Mouse (Mus musculus) testis, postnatal 10 days (tissue): ENCODE data around the gene Lactbl1.

Experiments
- DNase-seq: peaks from one replicate; pipeline ENCODE4 v3.0.0; 2021; ENCODE audit warnings: low spot score

Gene Lactbl1

DNA sequence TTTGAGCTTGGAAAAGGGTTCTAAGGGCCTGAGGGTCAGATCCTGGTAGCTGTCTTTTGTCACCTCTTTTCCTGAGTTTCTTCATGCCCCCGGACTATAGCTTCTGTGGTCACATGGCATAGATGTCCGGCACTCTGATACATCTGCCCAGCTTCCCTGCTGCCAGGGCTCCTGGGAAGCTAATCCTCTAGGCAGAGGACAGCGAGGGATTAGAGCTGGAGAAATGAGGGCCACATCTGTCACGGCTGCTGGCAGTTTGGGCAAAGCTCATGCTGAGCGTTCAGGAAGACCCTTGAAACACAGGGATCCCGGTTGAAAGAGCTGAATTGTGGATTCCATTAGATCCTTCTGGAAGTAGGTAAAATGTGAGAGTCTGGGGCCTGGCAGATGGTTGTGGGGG is at the start of gene Lactbl1:
Gene Lactbl1 (plus strand): TSS at position 234 of the 400 bp plus-strand sequence.
- DNase-seq: no peak

DNA sequence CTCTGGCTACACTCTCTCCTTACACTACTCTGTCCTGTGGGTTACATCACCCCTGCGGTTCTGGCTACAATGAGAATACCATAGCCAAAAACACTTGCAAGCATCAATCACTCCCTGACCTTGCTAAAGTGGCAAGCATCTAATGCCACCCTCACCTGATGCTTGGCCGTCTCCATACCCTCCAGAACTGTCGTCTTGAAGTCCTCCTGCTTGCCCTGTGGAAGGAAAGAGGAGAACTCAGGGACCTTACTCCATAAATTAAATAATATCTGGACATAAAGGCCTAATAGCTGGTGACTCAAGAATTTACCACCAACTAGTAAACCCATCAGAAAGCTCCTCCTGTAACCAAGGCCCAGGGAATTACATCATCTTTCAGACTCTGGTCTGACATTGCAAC is 40.5 kb upstream of the Lactbl1 start:
- no peak for DNase-seq

DNA sequence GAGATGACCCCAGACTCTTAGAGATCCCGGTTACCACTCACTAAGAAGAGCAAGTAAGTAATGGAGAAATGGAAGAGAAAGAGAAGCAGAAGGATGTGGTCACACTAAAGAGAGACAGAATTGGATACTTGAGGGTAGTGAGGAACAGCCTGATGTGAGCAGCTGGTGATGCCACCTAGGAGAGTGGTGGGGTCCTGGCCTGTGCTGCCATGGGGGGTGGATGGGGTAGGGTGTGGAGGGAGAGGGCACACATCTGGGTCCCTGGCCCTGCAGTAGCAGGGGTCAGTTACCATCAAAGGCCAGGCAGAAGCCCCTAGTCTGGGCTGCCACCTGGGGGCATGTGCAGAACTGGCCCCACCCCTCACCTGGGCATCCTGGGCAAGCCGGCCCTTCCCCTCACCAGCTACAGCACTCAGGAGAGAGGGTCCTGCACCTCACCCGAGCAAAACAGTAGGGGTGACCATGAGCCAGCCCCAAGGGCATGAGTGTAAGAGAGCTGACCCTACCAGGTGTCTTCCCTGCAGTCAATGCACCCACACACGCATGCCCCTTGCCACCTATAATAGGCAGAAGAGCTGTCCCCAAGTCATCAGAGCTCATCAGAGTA is 35.1 kb upstream of the Lactbl1 start:
- no peak for DNase-seq

DNA sequence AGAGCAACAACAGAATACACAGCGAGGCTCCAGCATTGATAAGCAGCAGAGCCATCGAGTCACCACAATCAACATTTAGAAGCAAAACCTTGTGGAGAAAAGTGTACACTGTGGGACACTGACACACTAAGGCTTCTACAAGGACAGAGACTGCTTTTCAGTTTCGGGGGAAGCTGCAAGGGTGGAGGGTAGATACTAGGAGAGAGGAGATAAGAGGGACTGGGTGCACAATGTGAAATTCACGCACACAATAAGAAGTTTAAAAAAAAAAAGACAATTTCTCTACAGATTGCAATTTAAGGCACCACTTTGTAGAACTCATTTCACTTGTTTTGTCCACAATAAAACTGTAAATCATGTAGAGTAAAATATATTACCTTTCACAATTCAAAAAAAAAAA is 34.4 kb upstream of the Lactbl1 start:
- no peak for DNase-seq

DNA sequence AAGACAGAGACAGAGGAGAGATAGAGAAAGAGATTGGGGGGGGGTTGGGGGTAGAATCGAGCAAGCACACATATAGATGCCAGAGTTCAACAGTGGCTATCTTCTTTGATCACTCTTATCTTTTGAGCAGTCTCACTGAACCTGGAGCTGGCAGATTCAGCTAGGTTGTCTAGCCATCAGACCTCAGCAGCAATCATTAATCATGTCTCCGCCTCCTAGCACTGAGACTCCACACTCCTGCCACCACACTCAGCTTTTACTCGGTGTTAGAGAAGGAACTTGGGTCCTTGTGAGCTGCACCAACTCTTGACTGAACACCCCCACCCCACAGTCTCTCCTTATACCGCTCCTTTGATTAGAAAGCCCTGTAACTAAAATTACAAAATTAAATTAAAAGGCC is 30.3 kb upstream of the Lactbl1 start:
- DNase-seq: no peak

DNA sequence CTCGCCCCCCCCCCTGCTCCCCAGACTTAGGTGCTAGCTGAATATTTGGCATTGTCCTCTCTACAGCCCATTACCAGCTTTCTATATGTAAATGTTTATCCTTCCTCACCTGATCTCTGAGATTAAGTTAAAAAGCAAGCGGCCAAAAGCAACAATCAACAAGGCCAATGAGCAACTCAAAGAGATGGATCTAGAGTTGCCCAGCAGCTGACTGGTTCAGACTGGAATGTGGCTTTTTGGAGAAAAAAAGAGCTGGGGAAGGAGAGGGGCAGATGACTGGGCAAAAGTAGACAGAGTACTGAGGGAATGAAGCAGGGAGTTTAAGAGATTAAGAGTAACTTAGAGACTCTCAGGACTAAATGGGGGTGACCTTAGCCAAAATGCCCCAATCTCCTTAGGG is 28.4 kb upstream of the Lactbl1 start:
- no peak for DNase-seq

DNA sequence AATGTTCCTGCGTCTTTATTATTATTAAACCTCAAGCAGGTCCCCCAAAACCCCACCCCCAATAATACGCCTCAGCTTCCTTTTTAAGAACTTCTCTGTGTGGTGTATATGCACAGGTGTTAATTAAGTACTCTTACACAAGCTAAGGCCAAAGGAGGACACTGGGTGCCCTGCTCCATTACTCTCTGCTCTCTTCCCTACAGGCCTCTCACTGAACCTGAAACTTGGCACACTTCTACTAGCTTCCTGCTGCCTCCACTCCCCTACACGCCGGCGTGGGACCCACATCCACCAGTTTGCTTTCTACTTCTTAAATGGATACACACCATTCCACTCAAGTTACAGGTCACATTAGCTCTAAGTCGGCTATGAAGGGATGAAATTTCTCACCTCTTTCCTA is 27.2 kb upstream of the Lactbl1 start:
- no peak for DNase-seq

DNA sequence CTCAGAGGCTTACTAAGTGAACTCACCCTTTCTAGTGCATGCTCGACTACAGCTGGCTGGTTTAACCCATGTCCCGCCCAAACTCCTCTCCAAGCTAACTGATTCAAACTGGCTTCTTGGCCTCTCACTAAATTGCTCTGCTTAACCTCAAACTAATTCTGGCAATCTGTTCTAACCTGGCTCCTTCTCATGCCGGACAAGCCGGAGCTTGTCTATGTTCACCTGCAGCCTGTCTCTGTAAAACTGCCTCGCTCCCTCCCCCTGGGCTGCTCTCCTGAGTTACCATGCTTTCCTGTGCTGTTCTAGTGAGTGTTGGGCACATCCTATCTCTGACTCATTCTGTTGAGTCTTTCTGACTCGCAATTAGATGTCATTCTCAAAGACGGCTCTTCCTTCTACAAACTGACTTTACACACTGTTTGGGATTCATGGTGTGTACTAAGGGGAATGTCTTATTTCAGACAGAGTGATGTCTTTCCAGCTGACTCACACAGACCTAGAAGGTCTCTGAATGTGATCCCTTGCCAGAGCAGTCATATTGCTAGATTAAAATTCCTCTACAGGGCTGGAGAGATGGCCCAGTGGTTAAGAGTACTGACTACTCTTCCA is 24.0 kb upstream of the Lactbl1 start:
- no peak for DNase-seq

DNA sequence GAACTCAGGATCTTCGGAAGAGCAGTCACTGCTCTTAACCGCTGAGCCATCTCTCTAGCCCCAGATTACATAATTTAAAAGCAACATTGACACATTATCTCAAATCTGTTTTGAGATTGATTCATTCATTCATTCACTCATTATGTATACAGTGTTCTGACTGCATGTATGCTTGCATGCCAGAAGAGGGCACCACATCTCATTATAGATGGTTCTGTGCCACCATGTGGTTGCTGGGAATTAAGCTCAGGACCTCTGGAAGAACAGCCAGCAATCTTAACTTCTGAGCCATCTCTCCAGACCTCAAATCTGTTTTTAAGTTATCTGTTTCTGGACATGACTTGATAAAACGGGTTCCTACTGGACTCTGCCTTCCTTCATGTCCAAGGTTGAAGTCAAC is 22.6 kb upstream of the Lactbl1 start:
- no peak for DNase-seq

DNA sequence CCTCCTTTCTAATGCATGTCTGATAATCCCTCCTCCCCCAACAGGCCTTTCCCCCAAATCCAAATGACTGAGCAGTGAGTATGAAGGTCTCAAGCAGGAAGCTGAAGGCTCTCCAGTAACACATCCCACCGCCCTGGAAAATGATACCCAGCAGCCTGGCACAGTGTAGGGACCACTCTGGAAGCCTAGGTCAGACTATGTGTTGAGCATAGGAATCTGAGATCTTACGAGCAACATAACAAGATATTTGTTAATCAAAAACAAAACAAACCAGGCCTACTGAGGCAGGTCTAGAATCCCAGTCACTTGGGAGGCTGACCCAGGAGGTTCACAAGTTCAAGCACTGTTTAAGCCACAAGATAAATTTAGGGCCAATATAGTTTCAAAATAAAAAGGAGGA is 21.9 kb upstream of the Lactbl1 start:
- no peak for DNase-seq

DNA sequence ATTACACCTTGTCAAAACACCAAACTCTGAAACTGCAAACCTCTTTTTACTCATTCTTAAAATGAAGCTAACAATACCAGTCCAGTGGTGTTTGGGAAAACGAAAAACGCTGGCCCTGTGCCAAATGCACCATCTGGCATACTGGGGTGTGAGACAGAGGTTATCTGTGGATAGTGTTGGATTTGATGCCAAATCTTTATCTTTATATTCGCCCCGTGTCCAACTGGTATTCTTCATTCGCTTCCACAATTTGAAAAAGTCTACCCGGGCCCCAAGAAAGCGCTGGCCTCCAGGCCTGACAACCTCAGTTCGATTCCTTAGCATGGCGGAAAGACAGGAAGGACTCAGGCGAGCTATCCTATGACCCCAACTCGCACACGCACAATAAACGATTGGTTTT is 20.9 kb upstream of the Lactbl1 start:
- peak; percentile 85 for DNase-seq

DNA sequence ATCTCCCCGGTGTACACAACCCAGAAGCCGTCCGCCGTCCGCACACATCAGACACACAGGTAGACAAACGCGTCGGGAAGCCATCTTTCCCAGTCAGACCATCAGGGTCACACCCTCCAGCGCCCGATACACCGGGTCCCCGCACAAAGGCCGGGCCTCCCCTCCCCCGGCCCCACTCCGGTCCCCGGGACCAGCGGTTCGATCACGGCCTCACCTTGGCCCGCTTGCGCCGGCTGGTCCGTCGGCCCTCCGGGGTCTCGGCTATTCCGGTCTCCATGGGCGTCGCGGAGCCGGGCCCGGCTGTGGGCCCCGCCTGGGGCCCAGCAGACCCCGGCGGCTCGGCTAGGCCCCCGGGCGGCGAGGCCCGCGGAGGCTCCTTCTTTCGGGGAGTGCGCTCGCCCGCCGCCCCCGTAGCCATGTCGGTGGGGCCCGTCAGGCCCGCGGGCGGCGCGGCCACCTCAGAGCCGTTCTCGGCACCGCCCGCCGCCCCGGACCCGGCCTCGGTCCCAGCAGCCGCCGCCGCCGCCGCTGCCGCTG is 20.3 kb upstream of the Lactbl1 start:
- DNase-seq: peak; percentile 65

DNA sequence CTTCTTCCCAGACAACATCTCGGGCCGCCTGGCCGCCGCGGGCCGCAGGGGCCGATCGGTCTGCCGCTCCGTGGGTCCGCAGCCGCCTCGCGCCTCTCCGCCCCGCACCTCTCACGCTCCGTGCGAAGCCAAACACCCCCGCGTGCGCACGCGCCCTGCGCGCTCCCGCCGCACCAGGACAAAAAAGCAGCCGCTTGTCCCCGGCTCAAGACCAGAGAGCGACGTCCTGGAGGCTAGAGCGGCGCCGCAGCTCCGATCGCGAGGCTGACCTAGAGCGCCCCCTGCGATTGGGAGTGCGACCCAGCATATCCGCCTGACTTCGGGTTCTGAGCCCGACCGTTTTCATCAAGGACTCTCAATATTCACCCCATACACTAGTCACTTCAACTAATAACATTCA is 19.9 kb upstream of the Lactbl1 start, which contains the start of gene Kdm1a:
Gene Kdm1a (minus strand): TSS at position 156 of the 400 bp plus-strand sequence.
- peak; percentile 98 for DNase-seq

DNA sequence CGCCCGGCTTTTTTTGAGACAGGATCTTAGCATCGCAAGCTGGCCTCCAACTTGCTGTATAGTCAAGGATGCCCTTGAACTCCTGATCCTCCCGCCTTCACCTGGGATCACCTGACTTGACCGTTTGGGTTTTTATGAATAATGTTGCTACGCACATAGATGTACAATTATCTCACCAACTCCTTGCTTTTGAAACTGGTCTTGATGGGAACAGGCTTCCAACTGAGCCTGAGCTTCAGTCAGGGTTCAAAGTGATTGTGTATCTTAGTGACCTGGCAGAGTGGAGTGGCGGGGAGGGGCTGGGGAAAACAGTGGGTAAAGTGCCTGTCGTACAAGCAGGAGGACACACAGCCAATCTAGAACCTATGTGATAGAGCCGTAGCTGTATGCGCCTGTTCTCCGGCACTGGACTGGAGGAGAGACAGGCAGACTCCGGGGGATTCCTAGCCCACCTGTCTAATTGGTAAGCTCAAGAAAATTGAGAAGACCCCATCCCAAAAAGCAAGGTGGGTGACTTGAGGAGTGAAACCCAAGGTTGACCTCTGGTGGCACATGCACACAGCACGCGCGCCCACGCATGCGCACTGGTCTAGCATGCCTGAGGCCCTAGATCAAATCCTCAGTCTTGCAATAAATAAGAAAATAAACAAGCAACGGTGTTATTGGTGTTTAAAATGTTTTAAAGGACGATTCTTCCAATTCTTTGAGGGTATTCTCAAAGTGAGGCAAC is 16.5 kb upstream of the Lactbl1 start:
- DNase-seq: no peak

DNA sequence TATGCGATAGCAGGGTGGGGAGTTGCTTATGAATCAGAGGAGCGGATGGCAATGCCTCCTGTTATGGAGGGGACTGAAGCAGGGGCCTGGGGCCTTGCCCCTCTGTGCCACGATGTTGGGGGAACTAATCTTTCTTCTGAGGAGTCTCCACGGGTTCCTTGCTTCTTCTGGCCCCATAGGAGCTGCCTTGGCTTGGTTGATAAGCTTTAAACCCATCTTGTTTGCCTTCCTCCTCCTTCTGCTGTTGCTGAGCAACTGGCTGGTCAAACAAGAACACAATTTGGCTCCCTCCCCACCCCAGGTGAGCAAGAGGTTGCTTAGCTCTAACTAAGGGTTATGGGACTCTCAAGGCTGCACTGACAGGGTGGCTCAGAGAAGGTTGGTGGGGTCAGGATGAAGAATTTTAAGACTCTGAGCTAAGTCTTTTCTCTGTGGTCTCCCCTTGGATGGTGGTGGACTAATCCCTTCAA is 12.0 kb upstream of the Lactbl1 start, which contains the start of gene Tex46:
Gene Tex46 (plus strand): TSS at position 51 of the 470 bp plus-strand sequence.
- no peak for DNase-seq

DNA sequence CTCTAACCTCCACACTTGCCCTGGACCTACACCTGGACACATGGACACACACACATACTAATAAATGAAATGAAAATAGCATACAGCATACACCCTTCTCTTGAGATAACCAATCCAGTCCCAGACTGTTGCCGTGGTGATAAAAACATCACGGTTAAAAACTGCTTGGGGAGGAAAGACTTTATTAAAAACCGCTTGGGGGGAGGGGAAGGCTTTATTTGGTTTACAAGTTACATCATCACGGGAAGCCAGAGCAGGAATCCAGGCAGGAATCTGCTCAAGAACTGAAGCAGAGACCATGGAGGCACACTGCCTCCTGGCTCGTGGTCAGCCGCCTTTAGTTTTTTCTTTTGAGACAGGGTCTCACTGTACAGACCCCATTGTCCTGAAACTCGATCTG is 8.8 kb upstream of the Lactbl1 start:
- DNase-seq: no peak

DNA sequence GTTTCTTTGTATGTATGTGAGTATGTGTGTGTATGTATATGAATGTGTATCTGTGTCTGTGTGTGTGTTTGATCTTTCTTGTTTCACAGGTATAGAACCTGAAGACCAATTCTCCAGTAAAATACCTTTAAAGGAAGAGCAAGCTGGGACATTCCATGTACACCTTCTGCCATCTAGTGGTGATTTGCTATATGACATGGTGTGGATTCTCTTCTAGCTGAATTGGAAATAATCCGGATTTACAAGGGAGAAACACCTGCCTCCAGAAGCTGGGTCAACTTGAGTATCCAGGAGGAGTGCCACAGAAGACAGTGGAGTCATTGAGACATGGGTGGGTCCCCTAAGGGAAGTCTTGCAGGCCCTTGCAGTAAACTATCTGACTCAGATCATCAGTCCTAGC is 1.1 kb upstream of the Lactbl1 start:
- no peak for DNase-seq

DNA sequence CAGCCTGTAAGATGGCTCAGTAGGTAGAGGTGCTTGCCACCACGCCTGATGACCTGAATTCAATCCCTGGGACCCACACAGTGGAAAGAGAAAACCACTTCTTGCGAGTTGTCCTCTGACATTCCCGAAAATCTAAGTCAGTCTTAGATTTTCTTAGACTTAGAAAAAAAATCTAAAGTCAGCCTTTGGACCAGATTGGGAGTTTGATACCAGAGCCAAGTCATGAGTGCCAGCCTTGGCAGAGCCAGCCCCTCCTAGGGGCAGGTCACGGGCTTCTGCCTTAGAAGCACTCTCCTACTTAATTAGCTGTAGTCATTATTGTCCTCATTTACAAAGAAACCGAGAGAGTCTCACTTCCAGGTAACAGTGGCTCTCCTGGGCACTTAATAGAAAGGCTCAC is 465 bp upstream of the Lactbl1 start:
- DNase-seq: no peak

DNA sequence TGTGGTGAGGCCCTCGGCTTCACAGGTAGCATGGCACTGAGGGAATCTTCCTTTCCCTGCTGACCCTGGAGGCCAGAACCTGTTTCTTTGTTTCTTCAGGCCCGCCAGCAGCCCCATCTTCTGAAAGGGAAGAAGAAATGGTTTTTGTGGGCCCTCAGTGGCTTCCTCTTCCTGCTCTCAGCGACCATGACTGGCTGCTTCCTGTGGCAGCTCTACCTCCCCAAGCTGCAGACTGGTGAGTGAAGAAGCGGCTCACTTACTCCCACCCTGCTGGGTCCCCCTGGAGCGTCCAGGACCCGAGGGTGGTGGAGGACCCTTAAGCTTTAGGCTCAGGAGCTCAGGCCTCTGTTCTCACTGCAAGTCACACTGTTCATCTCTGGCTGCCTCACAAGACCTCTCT is 4.2 kb downstream of the Lactbl1 start:
- no peak for DNase-seq

DNA sequence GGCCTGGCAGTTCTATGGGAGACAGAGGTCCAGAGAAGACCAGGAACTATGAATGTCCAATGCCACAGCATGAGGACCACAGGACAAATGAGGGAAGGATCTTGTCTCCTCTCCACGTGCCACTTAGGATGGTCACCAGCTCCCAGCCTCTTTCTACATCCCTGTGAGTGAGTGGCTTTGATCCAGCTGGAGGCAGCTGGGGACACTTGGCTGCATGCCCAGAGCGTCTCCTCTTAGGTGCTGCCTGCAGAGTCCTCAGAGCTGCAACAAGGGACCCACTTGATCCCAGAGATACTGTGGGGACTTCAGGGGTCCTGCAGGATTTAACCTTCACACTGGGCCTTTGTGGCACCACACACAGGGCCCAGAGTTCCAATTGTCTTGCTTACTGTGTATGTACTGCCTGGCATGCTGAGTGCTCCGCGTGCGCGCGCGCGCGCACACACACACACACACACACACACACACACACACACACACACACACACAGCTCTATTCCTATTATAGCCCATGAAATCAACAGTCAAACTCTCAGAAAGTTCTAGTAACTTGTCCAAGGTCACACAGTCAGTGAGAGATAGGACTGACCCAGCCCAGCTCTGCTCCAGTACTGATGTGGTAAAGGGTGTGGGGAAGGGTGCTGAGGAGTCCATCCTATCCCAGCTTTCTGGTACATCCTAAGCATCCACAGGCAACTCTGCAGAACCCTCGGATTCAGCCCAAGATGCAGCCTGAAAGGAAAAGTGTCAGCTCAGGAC is 9.0 kb downstream of the Lactbl1 start:
- DNase-seq: peak; percentile 75

DNA sequence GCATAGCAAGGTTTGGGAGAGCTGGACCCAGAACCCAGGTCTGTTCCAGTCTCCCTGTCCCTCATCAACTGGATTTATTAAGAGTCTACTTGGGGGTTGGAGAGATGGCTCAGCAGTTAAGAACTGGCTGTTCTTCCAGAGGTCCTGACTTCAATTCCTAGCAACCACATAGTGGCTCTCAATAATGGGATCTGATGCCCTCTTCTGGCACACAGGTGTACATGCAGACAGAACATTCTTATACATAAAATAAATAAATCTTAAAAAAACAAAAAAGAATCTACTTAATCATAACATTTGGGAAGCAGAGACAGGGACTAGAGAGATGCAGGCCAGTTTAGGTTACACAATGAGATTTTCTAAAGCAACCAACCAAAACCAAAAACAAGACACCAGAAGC is 13.6 kb downstream of the Lactbl1 start:
- DNase-seq: no peak

DNA sequence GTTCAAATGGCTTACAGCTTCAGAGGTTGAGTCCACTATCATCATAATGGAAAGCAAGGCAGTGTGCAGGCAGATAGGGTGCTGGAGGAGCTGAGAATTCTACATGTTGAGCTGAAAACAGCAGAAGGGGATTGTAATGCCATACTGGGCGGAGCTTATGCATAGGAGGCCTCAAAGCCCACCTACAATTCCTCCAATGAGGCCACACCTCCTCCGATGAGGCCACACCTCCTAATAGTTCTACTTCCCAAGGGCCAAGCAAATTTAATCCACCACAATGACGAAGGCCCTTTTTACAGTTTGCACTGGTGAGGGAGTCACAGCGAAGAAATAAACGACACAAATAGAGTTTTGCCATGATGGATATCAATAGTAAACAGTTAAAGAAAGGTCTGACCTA is 14.1 kb downstream of the Lactbl1 start:
- DNase-seq: no peak
